Mouse (Mus musculus): ENCODE results near the gene Gm12248. TPM values are rescaled to one million over a fixed set of nuclear protein-coding genes. Genes with fewer than 3 reads are reported as not detected.
"Not testable (repeated sequence)": the region's sequence is repeated elsewhere in the genome, so short reads cannot be mapped to it uniquely, and the experiment has no call there.

The Gm12248 gene
- polyA plus RNA-seq, 1 experiment = not detected

DNA sequence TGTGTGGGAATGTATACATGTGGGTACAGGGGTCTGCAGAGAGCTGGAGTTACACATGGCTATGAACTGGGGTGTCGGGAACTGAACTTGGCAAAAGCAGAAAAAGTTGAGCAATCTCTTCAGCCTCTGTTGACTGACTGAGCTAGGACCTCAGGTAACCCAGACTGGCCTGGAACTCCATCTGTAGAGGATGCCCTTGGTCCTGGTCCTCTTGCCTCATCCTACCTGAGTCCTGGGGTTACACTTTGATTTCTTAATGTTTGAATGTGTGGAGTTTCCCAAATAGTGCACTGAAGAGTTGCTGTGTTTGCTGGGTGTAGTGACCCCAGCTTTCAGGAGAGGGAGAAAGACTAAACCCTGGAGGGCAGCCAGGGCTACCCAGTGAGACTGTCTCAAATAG is 2.6 kb upstream of the Gm12248 start:
- Histone ChIP-seq H3K4me1 (ENCODE audit: control insufficient read depth, insufficient read depth, insufficient read length, low read length) (no peaks in the 10 kb centered on the region), H3K27ac (replicated peaks; ENCODE audit: low read depth, low read length) (no peak overlapping the region), H3K4me3 (ENCODE audit: insufficient read depth, low read depth, low read length) (no peak overlapping the region)

- Histone ChIP-seq H3K4me3 (ENCODE audit: insufficient read depth, low read depth, low read length) (no peak overlapping the region), H3K27ac (replicated peaks; ENCODE audit: low read depth, low read length) (no peak overlapping the region), H3K4me1 (ENCODE audit: control insufficient read depth, insufficient read depth, insufficient read length, low read length) (no peaks in the 10 kb centered on the region)
Measured at GRCm38 (mm10) chr11:58094766-58095165, 1.8 kb upstream of the Gm12248 start.

DNA sequence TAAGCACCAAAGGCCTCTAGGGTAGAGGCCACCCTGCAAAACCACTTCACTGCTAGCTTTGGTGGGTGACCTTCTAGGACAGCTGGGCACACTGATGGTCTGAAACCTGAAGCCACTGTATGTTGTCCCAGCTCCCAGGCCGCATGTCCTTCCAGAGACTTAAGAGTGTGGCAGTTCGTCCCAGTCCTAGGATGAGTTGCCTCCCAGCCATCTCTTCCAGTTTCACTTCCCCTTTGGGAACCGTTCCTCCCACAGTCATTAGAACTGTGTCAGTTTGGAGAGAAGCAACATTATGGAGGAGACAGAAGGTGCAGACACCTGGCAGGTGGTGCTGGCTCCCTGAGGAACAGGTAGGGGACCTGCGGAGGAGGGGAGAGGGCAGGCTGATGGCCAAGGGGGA is 393 bp downstream of the Gm12248 start:
- no peak overlapping the region for H3K27ac ChIP-seq (replicated peaks; ENCODE audit: low read depth, low read length)
- H3K4me1 ChIP-seq (ENCODE audit: control insufficient read depth, insufficient read depth, insufficient read length, low read length) = no peaks in the 10 kb centered on the region
- H3K4me3 ChIP-seq (ENCODE audit: insufficient read depth, low read depth, low read length) = peak overlapping the region; percentile 60

GRCm38 (mm10) chr11:58081716-58082115 is 11.2 kb downstream of the Gm12248 start:
- no peak overlapping the region for H3K4me3 ChIP-seq (ENCODE audit: insufficient read depth, low read depth, low read length)
- no peak overlapping the region for H3K27ac ChIP-seq (replicated peaks; ENCODE audit: low read depth, low read length)
- no peaks in the 10 kb centered on the region for H3K4me1 ChIP-seq (ENCODE audit: control insufficient read depth, insufficient read depth, insufficient read length, low read length)

DNA sequence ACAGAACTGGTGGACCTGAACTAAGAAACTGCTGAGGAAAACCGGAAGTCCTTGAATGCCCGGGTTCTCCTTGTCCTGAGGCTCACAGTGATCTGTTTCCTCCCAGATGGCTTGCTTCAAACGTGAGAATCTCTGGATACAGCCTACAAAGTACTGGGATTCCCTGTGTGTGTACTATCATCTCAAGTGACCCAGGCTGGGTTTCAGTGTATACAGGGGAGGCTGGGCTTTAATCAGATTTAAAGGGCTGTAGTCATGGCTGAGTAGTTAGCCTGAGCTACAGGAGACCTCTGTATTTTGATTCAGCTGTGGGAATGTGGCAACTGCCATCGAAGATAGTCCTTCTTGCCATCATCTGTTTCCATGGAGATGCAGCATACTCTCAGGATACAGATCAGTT is 15.7 kb downstream of the Gm12248 start:
- no peak overlapping the region for H3K27ac ChIP-seq (replicated peaks; ENCODE audit: low read depth, low read length)
- no peaks in the 10 kb centered on the region for H3K4me1 ChIP-seq (ENCODE audit: control insufficient read depth, insufficient read depth, insufficient read length, low read length)
- H3K4me3 ChIP-seq (ENCODE audit: insufficient read depth, low read depth, low read length) = no peak overlapping the region

DNA sequence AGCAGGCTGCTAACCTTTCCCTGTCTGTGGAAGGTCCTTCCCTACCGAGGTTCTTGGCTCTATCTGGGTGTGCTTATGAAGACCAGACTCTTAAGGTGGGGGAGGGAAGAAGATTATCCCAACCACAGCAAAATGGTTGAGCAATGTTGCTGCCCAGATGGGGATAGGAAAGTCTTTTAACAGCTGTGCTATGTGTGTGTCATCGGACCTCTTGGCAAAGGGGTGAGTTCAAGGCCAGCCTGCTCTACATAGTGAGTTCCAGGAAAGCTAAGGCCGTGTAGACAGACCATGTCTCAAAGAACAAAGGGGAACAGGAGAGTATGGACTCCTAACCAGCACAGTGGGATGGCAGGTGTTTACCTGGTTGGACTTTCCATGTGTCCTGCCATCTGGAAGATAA is 20.0 kb downstream of the Gm12248 start:
- no peak overlapping the region for H3K27ac ChIP-seq (replicated peaks; ENCODE audit: low read depth, low read length)
- H3K4me3 ChIP-seq (ENCODE audit: insufficient read depth, low read depth, low read length) = no peak overlapping the region
- H3K4me1 ChIP-seq (ENCODE audit: control insufficient read depth, insufficient read depth, insufficient read length, low read length) = no peaks in the 10 kb centered on the region

- Histone ChIP-seq H3K4me1 (ENCODE audit: control insufficient read depth, insufficient read depth, insufficient read length, low read length) (no peaks in the 10 kb centered on the region), H3K27ac (replicated peaks; ENCODE audit: low read depth, low read length) (no peak overlapping the region), H3K4me3 (ENCODE audit: insufficient read depth, low read depth, low read length) (no peak overlapping the region)
Measured at GRCm38 (mm10) chr11:58065025-58065424, 27.9 kb downstream of the Gm12248 start.

DNA sequence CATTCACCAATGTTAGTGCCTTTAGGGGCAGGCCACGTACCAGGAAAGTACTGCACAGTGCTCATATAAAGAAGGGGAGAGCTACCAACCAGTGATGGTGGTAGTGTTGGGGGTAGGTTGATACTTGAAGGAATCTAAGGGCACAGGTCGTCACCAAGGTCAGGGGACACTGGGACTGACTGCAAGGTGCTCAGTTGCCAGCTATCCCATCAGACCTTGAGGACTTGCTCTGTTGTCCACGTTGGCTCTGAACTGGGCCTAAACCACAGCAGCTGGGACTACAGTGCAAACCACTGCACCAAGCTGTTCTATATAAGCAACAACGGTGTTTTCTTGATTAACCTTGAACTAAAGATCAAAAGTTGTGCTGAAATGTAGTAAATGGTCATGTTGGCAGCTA is 30.3 kb downstream of the Gm12248 start:
- Histone ChIP-seq H3K27ac (replicated peaks; ENCODE audit: low read depth, low read length) (no peak overlapping the region), H3K4me1 (ENCODE audit: control insufficient read depth, insufficient read depth, insufficient read length, low read length) (no peaks in the 10 kb centered on the region), H3K4me3 (ENCODE audit: insufficient read depth, low read depth, low read length) (no peak overlapping the region)

DNA sequence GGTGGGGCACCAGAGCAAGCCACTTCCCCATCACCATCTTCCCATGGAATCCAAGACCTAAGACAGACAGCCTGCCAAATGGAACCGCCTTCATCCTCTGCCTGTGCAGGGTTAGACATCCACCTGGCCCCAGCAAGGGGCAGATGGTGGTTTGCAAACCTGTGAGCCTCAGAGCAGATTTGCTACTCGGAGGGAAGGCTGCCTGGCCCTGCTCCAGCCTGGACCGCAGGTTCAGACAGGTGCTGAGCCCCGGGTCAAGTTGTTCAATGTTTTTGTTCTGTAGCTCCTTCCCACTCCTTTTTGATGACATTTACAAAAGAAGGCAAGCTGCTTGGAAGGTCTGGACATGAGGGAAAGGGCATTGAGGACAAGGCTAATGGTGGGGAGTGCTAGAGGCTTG is 31.7 kb downstream of the Gm12248 start:
- not testable (repeated sequence) for H3K4me3 ChIP-seq (ENCODE audit: insufficient read depth, low read depth, low read length); H3K4me1 ChIP-seq (ENCODE audit: control insufficient read depth, insufficient read depth, insufficient read length, low read length); H3K27ac ChIP-seq (replicated peaks; ENCODE audit: low read depth, low read length)

DNA sequence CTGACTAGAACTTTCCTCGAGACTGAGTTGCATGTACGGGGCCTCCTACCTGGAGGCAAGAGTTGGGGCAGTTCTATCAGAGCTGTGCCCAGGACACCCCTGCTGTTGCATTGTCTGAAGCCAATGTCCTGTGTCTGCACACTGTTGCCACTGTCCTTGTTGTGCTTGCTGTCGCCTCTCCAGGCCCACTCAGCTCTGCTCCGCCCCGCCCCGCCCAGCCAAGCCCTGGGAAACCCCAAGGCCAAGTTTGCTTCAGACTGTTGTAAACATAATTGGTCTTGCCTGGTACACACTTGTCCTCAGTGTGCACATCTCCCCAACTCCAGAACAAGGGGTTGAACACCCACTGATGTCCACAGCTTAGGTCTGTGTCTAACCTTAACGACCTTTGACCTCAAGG is 33.2 kb downstream of the Gm12248 start:
- not testable (repeated sequence) for H3K27ac ChIP-seq (replicated peaks; ENCODE audit: low read depth, low read length); H3K4me1 ChIP-seq (ENCODE audit: control insufficient read depth, insufficient read depth, insufficient read length, low read length); H3K4me3 ChIP-seq (ENCODE audit: insufficient read depth, low read depth, low read length)

DNA sequence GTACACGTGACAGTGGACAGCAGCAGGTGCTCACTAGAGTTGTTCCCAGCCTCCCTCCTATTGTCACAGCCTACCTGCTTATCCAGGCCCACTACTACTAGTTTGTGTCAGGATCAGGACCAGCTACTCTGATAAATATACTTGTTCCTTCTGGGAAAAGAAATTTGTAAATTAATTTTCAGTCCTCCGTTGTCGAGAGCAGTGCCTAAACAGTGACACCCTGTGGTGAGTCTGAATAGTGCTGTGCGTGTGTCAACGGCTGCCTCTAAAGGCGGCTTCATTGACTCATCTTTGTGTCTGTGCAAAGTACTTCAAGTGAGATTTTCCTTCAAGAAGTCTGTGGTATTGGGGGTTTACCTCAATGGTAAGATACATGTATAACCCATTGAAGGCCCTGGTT is 35.5 kb downstream of the Gm12248 start:
- Histone ChIP-seq H3K4me1 (ENCODE audit: control insufficient read depth, insufficient read depth, insufficient read length, low read length) (no peaks in the 10 kb centered on the region), H3K4me3 (ENCODE audit: insufficient read depth, low read depth, low read length) (no peak overlapping the region), H3K27ac (replicated peaks; ENCODE audit: low read depth, low read length) (no peak overlapping the region)

DNA sequence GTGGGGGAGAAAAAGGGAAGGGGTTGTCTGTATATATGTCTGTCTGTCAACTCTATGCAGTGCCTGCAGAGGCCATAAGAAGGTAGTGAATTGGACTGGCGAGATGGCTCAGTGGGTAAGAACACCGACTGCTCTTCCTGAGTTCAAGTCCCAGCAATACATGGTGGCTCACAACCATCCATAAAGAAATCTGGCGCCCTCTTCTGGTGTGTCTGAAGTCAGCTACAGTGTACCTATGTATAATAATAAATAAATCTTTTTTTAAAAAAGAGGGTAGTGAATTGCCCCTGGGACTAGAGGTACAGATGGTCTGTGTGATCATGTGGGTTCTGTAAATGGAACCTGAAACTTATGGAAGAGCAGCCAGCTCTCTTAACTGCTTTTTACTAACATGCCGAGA is 46.5 kb downstream of the Gm12248 start:
- Histone ChIP-seq H3K27ac (replicated peaks; ENCODE audit: low read depth, low read length) (no peak overlapping the region), H3K4me1 (ENCODE audit: control insufficient read depth, insufficient read depth, insufficient read length, low read length) (no peaks in the 10 kb centered on the region), H3K4me3 (ENCODE audit: insufficient read depth, low read depth, low read length) (no peak overlapping the region)

- no peak overlapping the region for H3K4me3 ChIP-seq (ENCODE audit: insufficient read depth, low read depth, low read length)
Measured at GRCm38 (mm10) chr11:58042861-58043431, 50.0 kb downstream of the Gm12248 start.

DNA sequence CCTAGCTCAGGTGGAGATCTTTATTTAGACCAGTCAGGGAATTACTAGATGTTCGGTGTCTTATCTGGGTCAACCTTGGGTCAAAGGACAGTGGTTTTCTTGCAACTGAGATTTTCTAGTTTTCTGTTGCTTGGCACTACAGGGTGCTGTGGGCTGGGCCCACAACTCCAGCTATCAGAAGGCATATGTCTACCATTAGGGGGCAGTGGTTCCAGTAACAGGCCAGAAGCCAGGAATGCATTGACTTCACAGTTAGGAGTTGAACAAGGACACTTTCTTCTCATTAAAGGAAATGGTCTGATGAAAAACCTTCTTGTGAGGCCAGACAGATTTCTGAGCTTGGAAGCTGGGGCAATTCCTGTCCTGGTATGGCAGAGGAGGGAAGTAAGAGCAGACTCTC is 53.9 kb downstream of the Gm12248 start:
- Histone ChIP-seq H3K4me1 (ENCODE audit: control insufficient read depth, insufficient read depth, insufficient read length, low read length) (0 out of 2 replicates have a peak, but pooled peaks cover 5% of the 10 kb centered on the region), H3K27ac (replicated peaks; ENCODE audit: low read depth, low read length) (no peak overlapping the region), H3K4me3 (ENCODE audit: insufficient read depth, low read depth, low read length) (no peak overlapping the region)

More at GRCm38 (mm10) chr11:58042861-58043431, 50.0 kb downstream of the Gm12248 start:
- Histone ChIP-seq H3K4me1 (ENCODE audit: control insufficient read depth, insufficient read depth, insufficient read length, low read length) (no peaks in the 10 kb centered on the region), H3K27ac (replicated peaks; ENCODE audit: low read depth, low read length) (no peak overlapping the region)

DNA sequence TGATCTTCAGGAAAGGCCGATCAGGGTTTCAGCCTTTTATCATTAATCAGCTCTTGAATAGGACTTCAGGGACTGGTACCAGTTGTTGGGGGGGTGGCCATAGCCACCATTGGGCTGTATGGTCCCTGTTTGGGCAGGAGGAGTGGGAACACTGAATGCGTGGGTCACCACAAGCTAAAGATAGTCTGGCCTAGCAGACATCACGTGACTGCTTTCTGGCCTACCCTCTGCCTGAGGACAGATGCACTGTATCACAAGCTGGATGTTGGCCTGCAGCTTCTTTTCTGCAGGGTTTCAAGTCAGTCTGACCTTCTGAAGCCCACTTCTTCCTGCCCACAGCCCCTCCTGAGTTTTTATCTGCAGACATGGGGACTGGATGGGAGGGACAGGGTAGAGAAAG is 59.3 kb downstream of the Gm12248 start:
- Histone ChIP-seq H3K4me3 (ENCODE audit: insufficient read depth, low read depth, low read length) (no peak overlapping the region), H3K4me1 (ENCODE audit: control insufficient read depth, insufficient read depth, insufficient read length, low read length) (peaks cover 24% of the 10 kb centered on the region), H3K27ac (replicated peaks; ENCODE audit: low read depth, low read length) (no peak overlapping the region)

DNA sequence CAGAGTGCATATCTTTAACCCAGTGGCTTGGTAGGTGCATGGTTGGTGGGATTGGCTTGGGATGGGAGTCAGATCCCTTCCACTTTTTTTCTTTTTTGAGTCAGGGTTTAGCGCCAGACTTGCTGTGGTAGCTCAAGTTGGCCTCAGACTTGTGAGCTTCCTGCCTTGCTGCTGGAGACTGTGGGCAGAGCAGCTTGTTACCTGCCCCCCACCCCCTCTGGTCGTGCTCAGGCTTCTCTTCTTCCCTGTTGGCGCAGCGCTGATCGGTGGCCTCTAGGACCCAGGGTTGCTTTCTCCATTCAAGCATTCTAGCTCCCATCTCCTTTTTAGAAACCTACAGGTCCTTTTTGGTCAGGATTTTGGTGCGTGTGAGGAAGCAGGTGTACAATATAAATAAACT is 61.8 kb downstream of the Gm12248 start:
- H3K4me3 ChIP-seq (ENCODE audit: insufficient read depth, low read depth, low read length) = no peak overlapping the region
- H3K27ac ChIP-seq (replicated peaks; ENCODE audit: low read depth, low read length) = no peak overlapping the region
- H3K4me1 ChIP-seq (ENCODE audit: control insufficient read depth, insufficient read depth, insufficient read length, low read length) = peaks cover 24% of the 10 kb centered on the region

GRCm38 (mm10) chr11:58029869-58030268 is 63.1 kb downstream of the Gm12248 start:
- Histone ChIP-seq H3K4me3 (ENCODE audit: insufficient read depth, low read depth, low read length) (no peak overlapping the region), H3K4me1 (ENCODE audit: control insufficient read depth, insufficient read depth, insufficient read length, low read length) (peaks cover 30% of the 10 kb centered on the region), H3K27ac (replicated peaks; ENCODE audit: low read depth, low read length) (no peak overlapping the region)
